Mouse (Mus musculus) stomach, postnatal 0 days (tissue): ENCODE measurements around the gene Traf3ip1. TPM values are rescaled to one million over a fixed set of nuclear protein-coding genes. Genes with fewer than 3 reads are reported as not detected.

Source experiments
- ATAC-seq: fragments of 200-750 bp; cut with Nextera tagmentation; 2 replicates; pipeline ENCODE4 v1.8.0; 2017; ENCODE audit not compliant: low FRiP score, low TSS enrichment
- DNase-seq: peaks from one replicate; pipeline ENCODE4 v3.0.0-alpha.2; 2016; ENCODE audit warnings: low spot score
- H3K27ac ChIP-seq: fragments of 300-500 bp; sonication (generic); replicated peaks from 2 replicates; pipeline ENCODE4 v1.5.1; 2014; ENCODE audit warnings: mild to moderate bottlenecking, control low read depth
- H3K27me3 ChIP-seq: fragments of 300-500 bp; sonication (generic); 2 replicates; pipeline ENCODE4 v1.6.1; 2014; ENCODE audit warnings: low read length; ENCODE audit not compliant: control insufficient read depth, insufficient read depth
- H3K36me3 ChIP-seq: fragments of 300-500 bp; sonication (generic); 2 replicates; pipeline ENCODE4 v1.6.1; 2014; ENCODE audit warnings: low read length, mixed read lengths; ENCODE audit not compliant: control insufficient read depth, insufficient read depth
- H3K4me1 ChIP-seq: fragments of 300-500 bp; sonication (generic); replicated peaks from 2 replicates; pipeline ENCODE4 v1.6.1; 2014; ENCODE audit warnings: antibody characterized with exemption; ENCODE audit not compliant: control insufficient read depth, insufficient read depth
- H3K4me2 ChIP-seq: fragments of 300-500 bp; sonication (generic); replicated peaks from 2 replicates; pipeline ENCODE4 v1.6.1; 2014; ENCODE audit warnings: low read depth, mild to moderate bottlenecking, control low read depth, moderate library complexity
- H3K4me3 ChIP-seq: fragments of 300-500 bp; sonication (generic); 2 replicates; pipeline ENCODE4 v1.5.1; 2014; ENCODE audit warnings: low read depth, low read length, control low read depth
- H3K9ac ChIP-seq: fragments of 300-500 bp; sonication (generic); 2 replicates; pipeline ENCODE4 v1.6.1; 2014; ENCODE audit warnings: mild to moderate bottlenecking, low read length, control low read depth, mixed read lengths
- H3K9me3 ChIP-seq: fragments of 300-500 bp; sonication (generic); 2 replicates; pipeline ENCODE4 v1.6.1; 2016; ENCODE audit warnings: low read length; ENCODE audit not compliant: control insufficient read depth
- CTCF ChIP-seq: IDR thresholded peaks from 2 replicates; pipeline ENCODE4 v1.5.1; 2016; ENCODE audit warnings: antibody characterized with exemption, low read depth, mild to moderate bottlenecking, moderate library complexity
- EP300 ChIP-seq: optimal IDR thresholded peaks from 2 replicates; pipeline ENCODE3; 2016; ENCODE audit warnings: antibody characterized with exemption
- whole genome bisulfite sequencing: fragments of 180-500 bp; shearing (Covaris S2); extraction: QIAGEN DNeasy Blood & Tissue Kit; methylation state at CpG from one replicate; pipeline ENCODE4 v1.1.7; 2014; 5-methylcytosine and 5-hydroxymethylcytosine counted together
- polyA plus RNA-seq: library from polyadenylated mRNA; unstranded; fragments of >200 nt; fragmentation: Nextera tagmentation; extraction: Ambion mirVana; gene quantifications from 2 replicates; pipeline ENCODE4 v1.2.1, GENCODE M21; 2015

Traf3ip1 gene
- polyA plus RNA-seq, 1 experiment from 2014 or later, result 3.0 TPM

GRCm38 (mm10) chr1:91450851-91451250, 43.6 kb upstream of the Traf3ip1 start:
- TF ChIP-seq CTCF (no peak), EP300 (no peak)
- WGBS, result 70% methylated on average over 5 of the region's 5 CpGs
- Histone ChIP-seq H3K27ac (no peak overlapping the region), H3K4me3 (no peak overlapping the region), H3K9ac (no peak overlapping the region), H3K36me3 (peaks cover 8% of the 10 kb centered on the region), H3K4me1 (peaks cover 21% of the 10 kb centered on the region), H3K9me3 (no peaks in the 10 kb centered on the region), H3K4me2 (no peak overlapping the region), H3K27me3 (no peaks in the 10 kb centered on the region)
- no peak for DNase-seq
- ATAC-seq, result no peak

GRCm38 (mm10) chr1:91451547-91452084, 42.8 kb upstream of the Traf3ip1 start:
- no peak overlapping the region for H3K4me3 ChIP-seq
- ATAC-seq (no peak), DNase-seq (no peak)
- H3K27me3 ChIP-seq, result no peaks in the 10 kb centered on the region
- WGBS, result 50% methylated on average over 5 of the region's 5 CpGs
- no peak overlapping the region for H3K4me2 ChIP-seq
- no peak for TF ChIP-seq CTCF
- TF ChIP-seq EP300, result no peak
- H3K9me3 ChIP-seq, result no peaks in the 10 kb centered on the region
- no peak overlapping the region; the same call in 1 of the 2 replicates for H3K9ac ChIP-seq
- H3K36me3 ChIP-seq, result peaks cover 8% of the 10 kb centered on the region
- H3K27ac ChIP-seq, result no peak overlapping the region; the same call in 1 of the 2 replicates
- H3K4me1 ChIP-seq, result peaks cover 21% of the 10 kb centered on the region

GRCm38 (mm10) chr1:91453932-91454331, 40.5 kb upstream of the Traf3ip1 start:
- H3K9me3 ChIP-seq, result no peaks in the 10 kb centered on the region
- no peak for ATAC-seq
- peaks cover 31% of the 10 kb centered on the region for H3K4me1 ChIP-seq
- H3K4me2 ChIP-seq, result no peak overlapping the region
- H3K27ac ChIP-seq, result peak overlapping the region; percentile 98
- no peaks in the 10 kb centered on the region for H3K27me3 ChIP-seq
- no peak overlapping the region for H3K9ac ChIP-seq
- no peak overlapping the region for H3K4me3 ChIP-seq
- TF ChIP-seq CTCF (no peak), EP300 (no peak)
- 48% methylated on average over 9 of the region's 9 CpGs for WGBS
- H3K36me3 ChIP-seq, result no peaks in the 10 kb centered on the region
- DNase-seq, result peak; percentile 59

- TF ChIP-seq CTCF, result no peak
- TF ChIP-seq EP300, result no peak
- DNase-seq, result no peak
- Histone ChIP-seq H3K36me3 (no peaks in the 10 kb centered on the region), H3K4me3 (no peak overlapping the region), H3K9ac (no peak overlapping the region), H3K9me3 (no peaks in the 10 kb centered on the region), H3K4me1 (peaks cover 31% of the 10 kb centered on the region), H3K27ac (peak overlapping the region; percentile 98), H3K27me3 (no peaks in the 10 kb centered on the region), H3K4me2 (no peak overlapping the region)
- ATAC-seq, result no peak
- 70% methylated on average over 3 of the region's 3 CpGs for WGBS
Measured at GRCm38 (mm10) chr1:91454366-91454765, 40.1 kb upstream of the Traf3ip1 start.

GRCm38 (mm10) chr1:91454927-91455326, 39.5 kb upstream of the Traf3ip1 start:
- Histone ChIP-seq H3K9ac (peak overlapping the region; percentile 55), H3K9me3 (no peaks in the 10 kb centered on the region), H3K4me3 (no peak overlapping the region), H3K4me2 (peak overlapping the region; percentile 77), H3K27ac (peak overlapping the region; percentile 98), H3K36me3 (no peaks in the 10 kb centered on the region), H3K4me1 (peaks cover 33% of the 10 kb centered on the region), H3K27me3 (no peaks in the 10 kb centered on the region)
- ATAC-seq (no peak), DNase-seq (no peak)
- 75% methylated on average over 3 of the region's 3 CpGs for WGBS
- no peak for TF ChIP-seq EP300
- no peak for TF ChIP-seq CTCF

- peak overlapping the region; percentile 18; the same call in 1 of the 2 replicates for H3K4me3 ChIP-seq
- WGBS, result 16% methylated on average over 7 of the region's 7 CpGs
- H3K9me3 ChIP-seq, result no peaks in the 10 kb centered on the region
- H3K4me1 ChIP-seq, result peaks cover 35% of the 10 kb centered on the region
- H3K36me3 ChIP-seq, result no peaks in the 10 kb centered on the region
- H3K9ac ChIP-seq, result peak overlapping the region; percentile 55
- H3K4me2 ChIP-seq, result peak overlapping the region; percentile 77
- peak overlapping the region; percentile 98 for H3K27ac ChIP-seq
- DNase-seq (peak; percentile 77), ATAC-seq (no peak; the same call in 1 of the 2 replicates)
- no peak for TF ChIP-seq CTCF
- no peak for TF ChIP-seq EP300
- no peaks in the 10 kb centered on the region for H3K27me3 ChIP-seq
Measured at GRCm38 (mm10) chr1:91455661-91456161, 38.7 kb upstream of the Traf3ip1 start.
